Comparison of ENCODE assay signal across 9 mouse cellular contexts in the genomic region with DNA sequence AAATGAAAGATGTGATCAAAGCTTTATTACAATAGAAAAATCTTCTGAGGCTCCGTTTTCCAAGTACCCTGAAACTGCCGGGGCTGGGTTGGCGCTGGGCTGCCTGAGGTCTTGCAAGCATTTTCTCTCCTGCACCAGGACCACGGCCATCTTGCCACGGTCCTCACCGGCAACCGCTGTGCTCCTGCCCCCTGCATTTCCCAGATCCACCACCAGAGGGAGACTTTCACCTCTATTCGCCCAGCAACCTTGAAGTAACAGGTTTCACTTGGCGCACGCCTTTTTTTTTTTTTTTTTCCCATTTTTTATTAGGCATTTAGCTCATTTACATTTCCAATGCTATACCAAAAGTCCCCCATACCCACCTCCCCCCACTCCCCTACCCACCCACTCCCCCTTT.
DNase-seq lines count a peak whose midpoint lies in the region; ATAC-seq and TF ChIP-seq lines count a peak whose summit lies in the region.
"Had no signal": no experiment of that assay in that cellular context is flagged by ENCODE, and none has a peak within 500 bp of the region (broad histone marks: within the 10 kb centered on the region; RNA-seq: fewer than 3 reads in every experiment).

No protein-coding gene starts in this region.

- H3K9ac ChIP-seq in kidney, embryonic 14.5 days (ENCODE audit: low read depth, low read length): no peak overlapping the region
- H3K9ac ChIP-seq in ES-E14 (ENCODE audit: insufficient read depth, low read depth, low read length, poor library complexity, severe bottlenecking): no peak overlapping the region
- no peak overlapping the region for H3K9ac ChIP-seq in liver, embryonic 13.5 days
- H3K9ac ChIP-seq: midbrain, embryonic 12.5 days had no signal

- H3K36me3 ChIP-seq in kidney, adult 2 months (ENCODE audit: control insufficient read depth, insufficient read depth, low read length): no peaks in the 10 kb centered on the region
- H3K36me3 ChIP-seq in kidney, embryonic 14.5 days (ENCODE audit: control insufficient read depth, insufficient read depth, low read length): no peaks in the 10 kb centered on the region
- no peaks in the 10 kb centered on the region for H3K36me3 ChIP-seq in ES-E14 (ENCODE audit: control insufficient read depth, insufficient read depth, low read length, poor library complexity, severe bottlenecking)
- H3K36me3 ChIP-seq in liver, embryonic 13.5 days: no peaks in the 10 kb centered on the region
- H3K36me3 ChIP-seq: midbrain, embryonic 12.5 days had no signal

- no peak for ATAC-seq in kidney, embryonic 14.5 days (ENCODE audit: low FRiP score, low TSS enrichment)
- no peak for ATAC-seq in liver, embryonic 13.5 days (ENCODE audit: low read depth)
- no peak; the same call in 1 of the 2 replicates for ATAC-seq in monocyte, adult 5-6 weeks (replicated peaks; ENCODE audit: insufficient number of reproducible peaks, low FRiP score, low TSS enrichment, poor library complexity, severe bottlenecking)

- peaks cover 4% of the 10 kb centered on the region; the same call in 1 of the 2 replicates for H3K4me1 ChIP-seq in kidney, adult 2 months (ENCODE audit: control insufficient read depth, insufficient read depth, low read length)
- peaks cover 14% of the 10 kb centered on the region for H3K4me1 ChIP-seq in kidney, embryonic 14.5 days (ENCODE audit: control insufficient read depth, insufficient read depth, low read length)
- no peaks in the 10 kb centered on the region for H3K4me1 ChIP-seq in ES-E14 (ENCODE audit: control insufficient read depth in 2 of 2, insufficient read depth in 2 of 2, low read length in 2 of 2, poor library complexity in 1 of 2)
- H3K4me1 ChIP-seq in liver, embryonic 13.5 days (replicated peaks): no peaks in the 10 kb centered on the region

- TF ChIP-seq POLR2A in kidney, adult 2 months (IDR thresholded peaks at IDR 0.05; ENCODE audit: low read depth, low read length): no peak
- TF ChIP-seq POLR2A in brain, embryonic 14.5 days (IDR thresholded peaks at IDR 0.05; ENCODE audit: borderline replicate concordance, extremely low read depth, insufficient read depth, insufficient read length, poor library complexity, severe bottlenecking): no peak

- no peaks in the 10 kb centered on the region for H3K27me3 ChIP-seq in kidney, adult 2 months (replicated peaks; ENCODE audit: control insufficient read depth, insufficient read depth, low read length)
- no peaks in the 10 kb centered on the region for H3K27me3 ChIP-seq in kidney, embryonic 14.5 days (ENCODE audit: control insufficient read depth, insufficient read depth, low read length)
- no peaks in the 10 kb centered on the region for H3K27me3 ChIP-seq in liver, embryonic 13.5 days
- H3K27me3 ChIP-seq: midbrain, embryonic 12.5 days had no signal

- in situ Hi-C loops in ES-E14 (cut with MboI; ENCODE audit: low sequenced_read_pairs in 2 of 2, unreplicated experiment in 2 of 2): no loop called here

- WGBS in kidney, adult 2 months: 43% methylated on average over 10 of the region's 10 CpGs
- 58% methylated on average over 10 of the region's 10 CpGs for WGBS in kidney, embryonic 14.5 days
- WGBS in liver, embryonic 13.5 days (ENCODE audit: insufficient replicate concordance): 33% methylated on average over 10 of the region's 10 CpGs

- DNase-seq in kidney, adult 2 months: peak; percentile 61
- DNase-seq in ES-E14 (ENCODE audit: low read depth, low spot score): peak; percentile 56
- peak; percentile 53 for DNase-seq in brain, embryonic 14.5 days (ENCODE audit: low read depth)
- DNase-seq in forelimb bud, embryonic 11.5 days (ENCODE audit: low read depth, low spot score): peak; percentile 77
- peak; percentile 24 for DNase-seq in liver, embryonic 13.5 days
- peak; percentile 47 for DNase-seq in retina, postnatal 7 days (ENCODE audit: low read depth, low spot score)

- H3K9me3 ChIP-seq in kidney, embryonic 14.5 days (ENCODE audit: control insufficient read depth, low read length): no peaks in the 10 kb centered on the region
- H3K9me3 ChIP-seq in ES-E14 (ENCODE audit: control insufficient read depth, insufficient read depth, low read depth, low read length): no peaks in the 10 kb centered on the region
- H3K9me3 ChIP-seq in liver, embryonic 13.5 days (replicated peaks): no peaks in the 10 kb centered on the region; the same call in 1 of the 2 replicates
- H3K9me3 ChIP-seq: midbrain, embryonic 12.5 days had no signal

- no peak overlapping the region for H3K27ac ChIP-seq in kidney, adult 2 months (ENCODE audit: insufficient read depth, low read depth, low read length)
- no peak overlapping the region for H3K27ac ChIP-seq in kidney, embryonic 14.5 days (ENCODE audit: low read depth, low read length)
- H3K27ac ChIP-seq in ES-E14 (ENCODE audit: insufficient read depth, low read depth, low read length, poor library complexity, severe bottlenecking): no peak overlapping the region
- H3K27ac ChIP-seq in liver, embryonic 13.5 days: no peak overlapping the region
- H3K27ac ChIP-seq: midbrain, embryonic 12.5 days had no signal

- TF ChIP-seq CTCF in kidney, adult 2 months (conservative IDR thresholded peaks at IDR 0.05; ENCODE audit: insufficient read depth, insufficient read length, low read depth, low read length): peak; percentile 82
- peak; percentile 79 for TF ChIP-seq CTCF in brain, embryonic 14.5 days (IDR thresholded peaks at IDR 0.05; ENCODE audit: borderline replicate concordance, extremely low read depth, insufficient read depth, insufficient read length)

- H3K4me3 ChIP-seq in kidney, adult 2 months (ENCODE audit: insufficient read depth, low read depth, low read length): no peak overlapping the region
- no peak overlapping the region for H3K4me3 ChIP-seq in kidney, embryonic 14.5 days (ENCODE audit: low read length)
- no peak overlapping the region for H3K4me3 ChIP-seq in ES-E14 (ENCODE audit: insufficient read depth in 1 of 2, low read depth in 1 of 2, low read length in 2 of 2, poor library complexity in 1 of 2, severe bottlenecking in 1 of 2)
- H3K4me3 ChIP-seq in liver, embryonic 13.5 days (replicated peaks): no peak overlapping the region
- H3K4me3 ChIP-seq: midbrain, embryonic 12.5 days had no signal

- no peak overlapping the region for H3K4me2 ChIP-seq in kidney, embryonic 14.5 days (replicated peaks; ENCODE audit: low read depth, low read length)
- no peak overlapping the region for H3K4me2 ChIP-seq in liver, embryonic 13.5 days
- H3K4me2 ChIP-seq: midbrain, embryonic 12.5 days had no signal

TF ChIP-seq in ES-E14, 5 proteins besides CTCF, POLR2A, EP300 and RAD21:
- no peak for TF ChIP-seq CHD2 (IDR thresholded peaks at IDR 0.05; ENCODE audit: low read depth, low read length)
- TF ChIP-seq ZC3H11A (IDR thresholded peaks at IDR 0.05; ENCODE audit: borderline replicate concordance, low read depth, low read length): peak; percentile 20; the same call in 1 of the 2 replicates
- 0 out of 2 replicates have a peak, but pooled peaks have one; percentile 69 for TF ChIP-seq ZNF384 (IDR thresholded peaks at IDR 0.05; ENCODE audit: low read depth, low read length)
- TF ChIP-seq MAFK (IDR thresholded peaks at IDR 0.05; ENCODE audit: insufficient read depth, low read depth, low read length): no peak
- no peak for TF ChIP-seq HCFC1 (IDR thresholded peaks at IDR 0.05; ENCODE audit: borderline replicate concordance, insufficient read depth, low read length)

Comparison
In these comparisons a context has a peak if more than half of its experiments do, and no peak if none do; other contexts are left out.
1. DNase-seq: peak in every context shown above with its lines; median percentile 77 in forelimb bud, embryonic 11.5 days; 61 in kidney, adult 2 months; 56 in ES-E14; 53 in brain, embryonic 14.5 days; 47 in retina, postnatal 7 days; 24 in liver, embryonic 13.5 days.